Comparison of ENCODE assay signal across 9 mouse cellular contexts in the genomic region with DNA sequence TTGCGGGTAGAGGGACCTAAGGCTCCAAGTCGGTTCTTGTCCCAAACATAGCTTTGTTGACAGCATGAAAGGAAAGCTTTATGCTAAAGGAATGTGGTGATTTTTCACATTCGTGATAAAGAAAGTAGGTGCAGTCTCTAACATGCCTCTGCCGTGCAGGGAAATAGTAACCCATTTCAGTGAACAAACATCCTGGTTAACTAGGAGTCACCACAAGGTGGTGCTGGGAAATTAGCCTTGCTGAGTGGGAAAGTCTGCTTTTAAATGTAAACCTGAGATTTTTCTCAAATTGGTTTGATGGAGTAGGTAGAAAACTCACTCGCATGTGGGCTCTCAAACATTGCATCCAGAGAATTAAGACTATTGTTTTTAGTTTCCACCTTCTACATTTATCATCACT. TPM values are rescaled to one million over a fixed set of nuclear protein-coding genes. Genes with fewer than 3 reads are reported as not detected.
DNase-seq lines count a peak whose midpoint lies in the region; ATAC-seq and TF ChIP-seq lines count a peak whose summit lies in the region.
"Had no signal": no experiment of that assay in that cellular context is flagged by ENCODE, and none has a peak within 500 bp of the region (broad histone marks: within the 10 kb centered on the region; RNA-seq: fewer than 3 reads in every experiment).

No protein-coding gene starts in this region.

- no peak for TF ChIP-seq EP300 in heart, adult 2 months (IDR thresholded peaks at IDR 0.05; ENCODE audit: insufficient read depth, low read depth, low read length)
- no peak for TF ChIP-seq EP300 in lung, postnatal 0 days (IDR thresholded peaks at IDR 0.05)

- H3K79me2 ChIP-seq in heart, adult 2 months (replicated peaks; ENCODE audit: control insufficient read depth, insufficient read depth, low read length) = no peaks in the 10 kb centered on the region

- intact Hi-C loops in heart, adult 2 months (cut with DNase I) = loop anchor here (5.0 kb wide), 1 partner anchor 153 kb away; a partner anchor contains a TSS

- no peak for ATAC-seq in lung, postnatal 0 days
- no peak for ATAC-seq in heart, embryonic 11.5 days (replicated peaks; ENCODE audit: insufficient number of reproducible peaks, low FRiP score, low TSS enrichment)

- TF ChIP-seq CTCF in heart, adult 2 months (IDR thresholded peaks at IDR 0.05) = peak; percentile 55
- TF ChIP-seq CTCF in lung, postnatal 0 days (IDR thresholded peaks at IDR 0.05) = peak; percentile 61

- no peak overlapping the region for H3K4me3 ChIP-seq in heart, adult 2 months
- H3K4me3 ChIP-seq in lung, postnatal 0 days (ENCODE audit: low read depth, low read length) = no peak overlapping the region
- H3K4me3 ChIP-seq in heart, embryonic 11.5 days (ENCODE audit: low read depth, low read length) = no peak overlapping the region
- H3K4me3 ChIP-seq: embryonic facial prominence, embryonic 13.5 days; heart, embryonic 13.5 days had no signal

- H3K9me3 ChIP-seq in lung, postnatal 0 days (ENCODE audit: low read length) = no peaks in the 10 kb centered on the region
- no peaks in the 10 kb centered on the region for H3K9me3 ChIP-seq in heart, embryonic 11.5 days (replicated peaks; ENCODE audit: control insufficient read depth, low read length)
- H3K9me3 ChIP-seq: embryonic facial prominence, embryonic 13.5 days; heart, embryonic 13.5 days had no signal

- no peak overlapping the region for H3K4me2 ChIP-seq in lung, postnatal 0 days (replicated peaks; ENCODE audit: low read depth, low read length)
- H3K4me2 ChIP-seq in heart, embryonic 11.5 days = no peak overlapping the region
- H3K4me2 ChIP-seq: embryonic facial prominence, embryonic 13.5 days; heart, embryonic 13.5 days had no signal

- H3K36me3 ChIP-seq in heart, adult 2 months (ENCODE audit: control insufficient read depth, insufficient read depth, low read length) = no peaks in the 10 kb centered on the region
- no peaks in the 10 kb centered on the region for H3K36me3 ChIP-seq in lung, postnatal 0 days (ENCODE audit: insufficient read depth, low read length)
- H3K36me3 ChIP-seq in heart, embryonic 11.5 days (ENCODE audit: control insufficient read depth, insufficient read depth, low read length) = no peaks in the 10 kb centered on the region
- H3K36me3 ChIP-seq: embryonic facial prominence, embryonic 13.5 days; heart, embryonic 13.5 days had no signal

- no peak overlapping the region for H3K27ac ChIP-seq in heart, adult 2 months
- no peak overlapping the region for H3K27ac ChIP-seq in lung, postnatal 0 days (ENCODE audit: low read length)
- H3K27ac ChIP-seq in heart, embryonic 11.5 days (ENCODE audit: low read depth, low read length) = no peak overlapping the region
- H3K27ac ChIP-seq: embryonic facial prominence, embryonic 13.5 days; heart, embryonic 13.5 days had no signal

- H3K4me1 ChIP-seq in heart, adult 2 months (ENCODE audit: control insufficient read depth, insufficient read depth, low read length) = no peaks in the 10 kb centered on the region
- H3K4me1 ChIP-seq in lung, postnatal 0 days (ENCODE audit: insufficient read depth, low read depth, low read length) = peaks cover 5% of the 10 kb centered on the region; the same call in 1 of the 2 replicates
- no peaks in the 10 kb centered on the region for H3K4me1 ChIP-seq in heart, embryonic 11.5 days (ENCODE audit: control insufficient read depth, insufficient read depth, low read length)

- no peaks in the 10 kb centered on the region for H3K27me3 ChIP-seq in heart, adult 2 months (ENCODE audit: control insufficient read depth, insufficient read depth, low read length)
- no peaks in the 10 kb centered on the region for H3K27me3 ChIP-seq in lung, postnatal 0 days (replicated peaks; ENCODE audit: insufficient read depth, low read length)
- H3K27me3 ChIP-seq in heart, embryonic 11.5 days (ENCODE audit: control insufficient read depth, insufficient read depth, low read length) = no peaks in the 10 kb centered on the region
- H3K27me3 ChIP-seq: embryonic facial prominence, embryonic 13.5 days; heart, embryonic 13.5 days had no signal

- TF ChIP-seq POLR2A in heart, adult 2 months (IDR thresholded peaks at IDR 0.05; ENCODE audit: insufficient read depth, low read depth, low read length) = no peak

- 57% methylated on average over 5 of the region's 5 CpGs for WGBS in heart, adult 2 months
- 59% methylated on average over 5 of the region's 5 CpGs for WGBS in lung, postnatal 0 days
- WGBS in heart, embryonic 11.5 days (ENCODE audit: insufficient replicate concordance) = 70% methylated on average over 5 of the region's 5 CpGs

- no peak overlapping the region for H3K9ac ChIP-seq in heart, adult 2 months (ENCODE audit: low read depth, low read length)
- no peak overlapping the region for H3K9ac ChIP-seq in lung, postnatal 0 days (replicated peaks; ENCODE audit: low read depth)
- no peak overlapping the region for H3K9ac ChIP-seq in heart, embryonic 11.5 days (ENCODE audit: low read depth, low read length)
- H3K9ac ChIP-seq: embryonic facial prominence, embryonic 13.5 days; heart, embryonic 13.5 days had no signal

- no peak for DNase-seq in heart, adult 2 months
- no peak for DNase-seq in heart, postnatal 4 days
- no peak for DNase-seq in lung, postnatal 0 days (ENCODE audit: low spot score)
- DNase-seq in lung, postnatal 25 days (ENCODE audit: low spot score) = no peak
- peak; percentile 63 for DNase-seq in brain, adult 2 months (ENCODE audit: low read depth, low spot score)
- DNase-seq in right cerebral cortex, postnatal 14 days = peak; percentile 17

RNA-seq across cellular contexts. Expression of a gene that starts 43.0 kb away (rescaled TPM):
- total RNA-seq in heart, adult 2 months (2021) = under 1 TPM in 1 of 2 experiments, not detected in 1; 0.68 TPM
- 0.29 and 0.82 TPM in 2 replicates for polyA plus RNA-seq in heart, adult 2 months (2012; rRNA removed)
- total RNA-seq in heart, postnatal 4 days (2021) = under 1 TPM in 1 of 2 experiments, not detected in 1; 0.14 TPM
- 1.2 and 1.4 TPM in 2 replicates for polyA plus RNA-seq in lung, postnatal 0 days (2015; fragmentation: Nextera tagmentation; extraction: Ambion mirVana)
- polyA plus RNA-seq in heart, embryonic 11.5 days (2014; fragmentation: Nextera tagmentation; extraction: Ambion mirVana) = 4.0 and 4.1 TPM in 2 replicates

Comparison
In these comparisons a context has a peak if more than half of its experiments do, and no peak if none do; other contexts are left out.
1. DNase-seq: peak in brain, adult 2 months (single experiment) and right cerebral cortex, postnatal 14 days (single experiment); none in heart, adult 2 months (0 of 2), heart, postnatal 4 days (single experiment), lung, postnatal 0 days (single experiment) and lung, postnatal 25 days (single experiment).